Mouse (Mus musculus) G1E (cell line): ENCODE measurements at regions not wholly inside any gene's neighbourhood (a gene's known extent, or its start where the extent isn't known, plus 50 kb on each side); places are given as distances from the start of the nearest gene placed in this dataset.

Source experiments
- CTCF ChIP-seq: IDR thresholded peaks from 2 replicates; pipeline ENCODE4 v1.5.1; 2012; ENCODE audit warnings: low read depth, low read length, inconsistent platforms, mixed read lengths
- POLR2AphosphoS5 ChIP-seq: IDR thresholded peaks from 2 replicates; pipeline ENCODE4 v1.6.1; 2012; ENCODE audit warnings: low read depth, low read length, inconsistent platforms; ENCODE audit not compliant: insufficient replicate concordance

- TF ChIP-seq CTCF (no peak), POLR2AphosphoS5 (no peak)
These were observed 347.2 kb downstream of the Fgf9 start for GRCm38 (mm10) chr14:58417545-58417944.
